Mouse (Mus musculus): ENCODE measurements around the gene Abca4. TPM values are rescaled to one million over a fixed set of nuclear protein-coding genes. Genes with fewer than 3 reads are reported as not detected.

Abca4 gene
- polyA plus RNA-seq, 1 experiment = 5.0 TPM

DNA sequence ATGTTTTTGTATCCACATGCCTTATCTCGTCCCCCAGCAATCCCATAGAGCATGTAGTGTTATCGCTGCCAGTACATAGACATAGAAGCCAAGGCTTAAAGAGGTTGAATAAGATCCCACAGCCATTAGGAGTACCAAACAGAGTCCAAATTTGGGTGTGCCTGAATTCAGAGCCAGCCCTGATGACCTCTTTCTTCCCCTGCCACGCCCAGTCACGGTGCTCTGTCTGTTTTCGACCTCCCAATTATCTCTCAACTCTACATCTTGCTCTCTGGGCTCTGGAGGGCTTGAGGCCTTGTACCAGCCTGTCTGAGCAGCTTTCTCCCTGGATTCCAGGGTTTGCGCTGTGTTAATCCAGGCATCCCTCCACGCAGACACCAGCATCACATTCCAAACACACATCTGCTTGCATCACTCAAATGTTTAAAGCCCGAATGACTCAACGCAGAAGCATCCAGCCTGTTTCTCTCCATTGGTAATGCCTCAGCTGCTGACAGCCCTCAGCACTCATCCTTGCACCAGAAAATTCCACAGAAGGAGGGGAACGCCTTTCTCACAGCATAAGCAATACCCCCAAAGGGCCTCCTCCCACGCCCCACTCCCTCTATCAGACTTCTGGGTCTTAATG, 43.9 kb downstream of the Abca4 start:
- no peak for DNase-seq (ENCODE audit: low read depth)
- TF ChIP-seq POLR2A (IDR thresholded peaks at IDR 0.05; ENCODE audit: borderline replicate concordance, extremely low read depth, insufficient read depth, insufficient read length, poor library complexity, severe bottlenecking) (no peak), CTCF (IDR thresholded peaks at IDR 0.05; ENCODE audit: borderline replicate concordance, extremely low read depth, insufficient read depth, insufficient read length) (no peak)

DNA sequence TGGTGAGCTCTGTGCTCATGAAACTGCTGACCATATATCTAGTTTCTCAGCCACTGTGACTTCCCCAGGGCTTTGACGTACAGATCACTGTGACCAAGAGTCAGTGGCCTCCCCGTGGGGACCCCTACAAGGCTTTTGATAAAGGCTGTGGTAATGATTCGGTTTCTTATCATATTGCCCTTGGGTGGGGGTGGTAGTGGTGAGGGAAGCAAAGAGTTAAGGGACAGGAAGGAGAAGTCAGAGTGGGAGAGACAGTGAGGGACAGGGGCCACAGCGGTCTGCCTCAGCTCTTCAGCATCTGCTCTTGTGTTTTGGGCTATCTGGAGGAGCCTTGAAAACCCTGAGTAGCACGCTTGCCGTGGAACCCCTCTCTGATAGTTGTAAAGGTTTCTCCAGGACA, 46.1 kb downstream of the Abca4 start:
- TF ChIP-seq CTCF (IDR thresholded peaks at IDR 0.05; ENCODE audit: borderline replicate concordance, extremely low read depth, insufficient read depth, insufficient read length) = no peak
- no peak for TF ChIP-seq POLR2A (IDR thresholded peaks at IDR 0.05; ENCODE audit: borderline replicate concordance, extremely low read depth, insufficient read depth, insufficient read length, poor library complexity, severe bottlenecking)
- DNase-seq (ENCODE audit: low read depth) = no peak

DNA sequence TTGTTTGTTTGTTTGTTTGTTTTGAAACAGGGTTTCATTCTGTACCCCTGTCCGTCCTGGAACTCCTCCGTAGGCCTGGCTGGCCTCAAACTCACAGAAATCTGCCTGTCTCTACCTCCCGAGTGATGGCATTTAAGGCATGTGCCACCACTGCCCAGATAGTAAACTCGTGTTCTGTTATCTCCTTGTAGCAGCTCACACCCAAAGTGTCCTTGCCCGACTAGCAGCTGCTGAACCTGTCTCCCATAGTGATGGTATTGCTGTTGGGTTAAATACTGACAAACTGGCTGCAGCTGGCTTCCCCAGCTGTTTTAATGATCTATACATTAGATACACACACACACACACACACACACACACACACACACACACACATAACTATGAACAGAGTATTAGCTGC, 55.5 kb downstream of the Abca4 start:
- TF ChIP-seq CTCF (IDR thresholded peaks at IDR 0.05; ENCODE audit: borderline replicate concordance, extremely low read depth, insufficient read depth, insufficient read length) (no peak), POLR2A (IDR thresholded peaks at IDR 0.05; ENCODE audit: borderline replicate concordance, extremely low read depth, insufficient read depth, insufficient read length, poor library complexity, severe bottlenecking) (no peak)
- DNase-seq (ENCODE audit: low read depth) = no peak

DNA sequence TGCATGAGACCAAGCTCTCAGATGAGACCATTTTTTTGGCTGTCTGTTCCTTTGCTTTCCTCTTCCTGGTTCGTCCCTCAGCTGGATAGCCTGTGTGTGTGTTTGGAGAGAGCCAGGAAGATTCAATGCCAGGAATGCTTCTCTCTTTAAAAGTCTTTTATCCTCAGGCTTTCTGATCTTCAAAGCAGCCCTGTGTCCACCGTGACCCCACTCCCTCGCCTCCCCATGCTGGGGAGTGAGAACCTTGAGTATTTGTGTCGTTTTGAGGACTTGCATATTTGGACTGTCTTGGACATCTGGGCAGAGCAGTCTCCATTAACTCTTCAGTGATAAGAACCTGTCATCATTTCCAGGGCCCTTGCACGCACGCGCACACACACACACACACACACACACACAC, 57.8 kb downstream of the Abca4 start:
- peak; percentile 22 for DNase-seq (ENCODE audit: low read depth)
- TF ChIP-seq CTCF (IDR thresholded peaks at IDR 0.05; ENCODE audit: borderline replicate concordance, extremely low read depth, insufficient read depth, insufficient read length) (no peak), POLR2A (IDR thresholded peaks at IDR 0.05; ENCODE audit: borderline replicate concordance, extremely low read depth, insufficient read depth, insufficient read length, poor library complexity, severe bottlenecking) (no peak)

DNA sequence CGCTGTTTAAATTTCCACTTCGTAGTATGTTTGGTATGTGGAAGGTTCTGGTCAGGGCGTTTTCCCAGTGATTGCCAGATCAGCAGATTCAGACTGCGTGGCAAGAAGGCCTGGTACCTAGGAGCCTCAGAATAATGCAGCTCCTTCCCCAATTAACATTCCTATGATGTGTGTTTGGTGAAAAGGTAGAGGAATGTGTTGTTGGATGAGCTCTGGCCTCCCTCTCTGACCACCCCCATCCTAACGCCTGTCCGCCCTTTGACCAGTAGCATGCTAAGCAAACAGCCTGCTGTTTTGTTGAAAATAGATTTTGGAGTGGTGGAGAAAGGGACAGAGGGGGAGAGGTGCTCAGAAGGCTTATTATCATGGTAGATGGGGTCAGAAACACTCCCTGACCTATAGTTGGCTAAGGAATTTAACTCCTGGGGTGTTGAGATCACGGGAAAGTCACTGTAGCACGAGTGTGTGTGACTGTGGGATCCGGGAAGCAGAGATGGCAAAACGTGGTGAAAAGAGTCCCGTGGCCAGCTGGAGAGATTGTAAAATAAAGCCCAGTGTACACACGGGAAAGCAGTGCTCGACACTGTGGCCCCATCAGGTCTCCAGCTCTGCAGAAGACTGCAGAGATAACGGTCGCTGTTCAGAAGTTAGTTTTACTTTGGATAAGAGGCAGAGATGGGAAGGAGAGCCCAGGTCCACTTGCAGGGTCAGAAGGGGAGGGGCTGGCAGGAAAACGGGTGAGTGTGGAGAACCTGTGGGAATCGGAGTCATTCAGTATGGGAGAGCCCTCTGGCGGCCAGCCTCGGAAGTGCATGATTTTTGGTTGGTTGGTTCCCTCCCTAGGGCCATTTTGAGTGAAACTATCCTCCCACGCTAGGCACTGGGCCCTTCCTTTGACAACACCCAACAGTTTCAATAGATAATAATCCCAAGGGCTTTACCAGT, 59.9 kb downstream of the Abca4 start:
- DNase-seq (ENCODE audit: low read depth) = peak; percentile 78
- no peak for TF ChIP-seq POLR2A (IDR thresholded peaks at IDR 0.05; ENCODE audit: borderline replicate concordance, extremely low read depth, insufficient read depth, insufficient read length, poor library complexity, severe bottlenecking)
- peak; percentile 88 for TF ChIP-seq CTCF (IDR thresholded peaks at IDR 0.05; ENCODE audit: borderline replicate concordance, extremely low read depth, insufficient read depth, insufficient read length)

DNA sequence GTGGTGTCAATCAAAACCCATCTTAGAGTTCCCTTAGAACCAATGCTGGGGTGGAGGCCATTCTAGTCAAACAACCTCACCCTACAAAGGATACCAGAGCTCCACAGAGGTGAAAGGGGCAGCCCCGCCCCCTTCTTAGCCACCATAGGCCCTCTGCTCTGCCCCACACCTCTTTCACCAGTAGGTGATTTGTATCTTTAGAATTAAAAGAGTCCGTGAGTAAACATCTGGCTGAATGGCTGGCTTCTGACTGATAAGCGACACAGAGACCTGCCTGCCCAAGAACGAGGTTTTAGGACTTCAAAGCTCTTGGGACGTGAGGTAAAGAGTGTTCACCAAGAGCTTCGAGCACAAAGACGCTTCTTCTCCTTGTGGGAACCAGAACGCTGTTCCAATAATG, 62.7 kb downstream of the Abca4 start:
- no peak for TF ChIP-seq POLR2A (IDR thresholded peaks at IDR 0.05; ENCODE audit: borderline replicate concordance, extremely low read depth, insufficient read depth, insufficient read length, poor library complexity, severe bottlenecking)
- TF ChIP-seq CTCF (IDR thresholded peaks at IDR 0.05; ENCODE audit: borderline replicate concordance, extremely low read depth, insufficient read depth, insufficient read length) = no peak
- no peak for DNase-seq (ENCODE audit: low read depth)

DNA sequence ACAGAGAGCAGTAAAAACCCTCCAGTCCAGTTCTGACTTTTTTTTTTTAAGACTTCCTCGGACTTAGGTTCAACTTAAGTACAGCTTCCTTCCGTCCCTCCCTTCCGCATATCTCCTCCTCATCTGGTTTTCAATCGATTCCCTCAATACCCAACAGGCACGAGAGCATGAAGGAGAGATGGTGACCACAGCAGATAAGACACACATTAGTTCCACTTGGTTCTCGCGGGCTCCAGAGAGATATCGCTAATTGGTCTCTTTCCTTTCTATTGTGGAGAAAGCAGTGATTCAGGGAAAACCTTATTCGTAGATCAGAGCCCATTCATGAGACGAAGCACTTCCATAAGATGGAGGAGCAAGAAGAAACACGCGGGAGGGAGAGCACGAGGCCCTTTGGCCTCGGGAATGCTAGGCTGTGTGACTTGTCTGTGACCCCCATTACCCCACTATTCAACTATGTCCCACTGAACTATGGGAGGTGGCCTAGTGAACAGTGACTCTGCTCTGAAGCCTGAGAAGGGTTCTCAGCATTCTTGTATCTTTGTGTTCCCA, 63.5 kb downstream of the Abca4 start:
- DNase-seq (ENCODE audit: low read depth) = no peak
- no peak for TF ChIP-seq CTCF (IDR thresholded peaks at IDR 0.05; ENCODE audit: borderline replicate concordance, extremely low read depth, insufficient read depth, insufficient read length)
- no peak for TF ChIP-seq POLR2A (IDR thresholded peaks at IDR 0.05; ENCODE audit: borderline replicate concordance, extremely low read depth, insufficient read depth, insufficient read length, poor library complexity, severe bottlenecking)

DNA sequence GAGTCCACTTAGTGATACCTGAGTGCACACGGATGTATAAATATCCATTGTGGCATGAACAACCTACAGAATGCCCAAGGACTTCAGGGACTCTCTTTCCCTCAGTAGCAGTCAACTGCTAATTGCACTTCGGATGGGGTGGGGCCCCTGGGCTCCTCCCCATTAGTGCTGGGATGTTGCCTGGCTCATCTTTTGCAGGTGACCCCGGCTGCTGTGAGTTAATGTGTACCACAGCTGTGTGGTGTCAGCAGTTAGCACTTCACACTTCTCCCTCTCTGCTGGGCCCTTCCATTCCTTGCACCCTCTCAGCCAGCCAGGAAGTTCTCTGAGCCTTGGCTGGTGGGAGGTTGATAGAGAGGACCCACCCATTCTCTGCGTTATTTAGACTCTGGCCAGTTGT, 65.2 kb downstream of the Abca4 start:
- TF ChIP-seq CTCF (IDR thresholded peaks at IDR 0.05; ENCODE audit: borderline replicate concordance, extremely low read depth, insufficient read depth, insufficient read length) (no peak), POLR2A (IDR thresholded peaks at IDR 0.05; ENCODE audit: borderline replicate concordance, extremely low read depth, insufficient read depth, insufficient read length, poor library complexity, severe bottlenecking) (no peak)
- no peak for DNase-seq (ENCODE audit: low read depth)

DNA sequence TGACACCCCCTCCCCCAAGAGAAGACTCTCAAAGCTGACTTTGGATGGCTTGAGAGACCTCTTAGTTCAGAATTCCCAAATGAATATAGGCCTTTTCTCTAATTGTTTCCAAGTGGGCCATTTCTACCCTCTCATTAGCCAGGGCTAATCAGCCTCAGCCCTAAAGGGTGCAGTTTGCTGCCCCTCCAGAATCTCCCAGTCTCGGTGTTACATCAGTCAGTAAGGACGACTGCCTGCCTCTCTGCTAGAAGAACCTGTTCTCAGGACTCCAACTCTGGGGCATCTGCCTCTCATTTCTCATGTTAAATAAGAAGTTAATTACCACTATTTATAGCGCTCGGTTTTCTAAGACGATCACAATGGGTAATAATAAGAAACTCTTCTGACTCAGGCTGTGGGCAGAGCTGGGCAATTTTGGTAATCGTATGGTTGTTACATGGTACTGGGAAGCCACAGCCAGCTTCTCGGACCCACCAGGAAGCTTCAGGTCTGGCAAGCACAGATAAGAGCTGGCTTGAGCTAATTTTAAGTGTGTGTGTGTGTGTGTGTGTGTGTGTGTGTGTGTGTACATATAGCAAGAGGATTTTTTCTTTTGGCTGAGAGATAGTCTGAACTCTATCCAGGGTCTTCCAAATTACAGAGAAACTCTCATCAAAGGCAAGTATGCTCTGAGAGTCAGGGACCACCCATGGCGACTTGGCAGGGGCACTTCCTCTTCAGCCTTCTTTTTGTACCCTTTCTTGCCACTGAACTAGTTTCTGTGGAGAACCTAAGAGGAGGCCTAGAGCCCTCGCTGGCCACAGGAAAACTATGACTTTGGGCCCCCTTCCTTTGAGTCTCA, 67.1 kb downstream of the Abca4 start:
- peak; percentile 39 for DNase-seq (ENCODE audit: low read depth)
- no peak for TF ChIP-seq CTCF (IDR thresholded peaks at IDR 0.05; ENCODE audit: borderline replicate concordance, extremely low read depth, insufficient read depth, insufficient read length)
- no peak for TF ChIP-seq POLR2A (IDR thresholded peaks at IDR 0.05; ENCODE audit: borderline replicate concordance, extremely low read depth, insufficient read depth, insufficient read length, poor library complexity, severe bottlenecking)

DNA sequence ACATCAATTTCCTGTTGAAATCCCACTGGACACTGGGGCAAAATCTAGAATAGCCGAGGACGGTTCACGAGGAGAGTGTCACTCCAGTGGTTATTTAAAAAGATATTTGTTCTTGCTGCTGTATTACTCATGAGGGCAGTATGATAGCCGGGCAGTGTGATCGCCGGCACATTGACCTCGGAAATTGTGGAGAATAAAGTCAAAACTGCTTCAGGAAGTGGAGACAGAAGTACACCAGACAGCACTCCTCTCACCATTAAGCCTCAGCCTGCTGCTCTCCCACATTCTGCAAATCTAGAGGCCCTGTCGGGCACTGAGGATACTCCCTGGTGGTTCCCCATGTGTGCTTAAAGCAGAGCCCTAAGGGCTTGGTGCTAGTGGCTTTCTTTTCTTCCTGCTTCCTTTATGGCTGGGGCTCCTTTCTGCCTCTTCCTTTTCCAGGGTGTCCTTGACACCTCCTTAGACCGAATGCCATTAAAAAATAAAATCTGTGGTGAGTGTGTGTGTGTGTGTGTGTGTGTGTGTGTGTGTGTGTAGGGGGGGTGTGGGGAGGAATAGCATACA, 74.5 kb downstream of the Abca4 start:
- TF ChIP-seq CTCF (IDR thresholded peaks at IDR 0.05; ENCODE audit: borderline replicate concordance, extremely low read depth, insufficient read depth, insufficient read length) = no peak
- TF ChIP-seq POLR2A (IDR thresholded peaks at IDR 0.05; ENCODE audit: borderline replicate concordance, extremely low read depth, insufficient read depth, insufficient read length, poor library complexity, severe bottlenecking) = no peak
- no peak for DNase-seq (ENCODE audit: low read depth)

Measured in brain, embryonic 14.5 days (tissue).